In genomic region chr8:10665821-10666283, GRCm38 (mm10) we compare ENCODE assay signal across 11 mouse cellular contexts.
A peak's percentile ranks its signal among the peaks of the same experiment; 100 is the strongest.
DNase-seq lines count a peak whose midpoint lies in the region; ATAC-seq and TF ChIP-seq lines count a peak whose summit lies in the region.
"Had no signal": no experiment of that assay in that cellular context is flagged by ENCODE, and none has a peak within 500 bp of the region (broad histone marks: within the 10 kb centered on the region; RNA-seq: fewer than 3 reads in every experiment).

No protein-coding gene starts in this region.

- in situ Hi-C loops in ES-E14 (cut with MboI; ENCODE audit: low sequenced_read_pairs in 2 of 2, unreplicated experiment in 2 of 2) = no loop called here

- H3K4me3 ChIP-seq in kidney, postnatal 0 days (replicated peaks; ENCODE audit: low read depth, low read length) = no peak overlapping the region
- no peak overlapping the region for H3K4me3 ChIP-seq in ES-E14 (ENCODE audit: insufficient read depth in 1 of 2, low read depth in 1 of 2, low read length in 2 of 2, poor library complexity in 1 of 2, severe bottlenecking in 1 of 2)
- H3K4me3 ChIP-seq in forebrain, embryonic 14.5 days (ENCODE audit: low read depth, low read length) = no peak overlapping the region
- H3K4me3 ChIP-seq in midbrain, embryonic 14.5 days (replicated peaks; ENCODE audit: low read depth, low read length) = no peak overlapping the region
- H3K4me3 ChIP-seq in kidney, embryonic 14.5 days (ENCODE audit: low read length) = no peak overlapping the region
- H3K4me3 ChIP-seq: limb, embryonic 13.5 days had no signal

- peak overlapping the region; percentile 63 for H3K27ac ChIP-seq in kidney, postnatal 0 days
- H3K27ac ChIP-seq in ES-E14 (ENCODE audit: insufficient read depth, low read depth, low read length, poor library complexity, severe bottlenecking) = no peak overlapping the region; the same call in 1 of the 2 replicates
- no peak overlapping the region for H3K27ac ChIP-seq in forebrain, embryonic 14.5 days (ENCODE audit: low read depth, low read length)
- H3K27ac ChIP-seq in midbrain, embryonic 14.5 days (replicated peaks; ENCODE audit: low read depth, low read length) = no peak overlapping the region
- H3K27ac ChIP-seq in kidney, embryonic 14.5 days (ENCODE audit: low read depth, low read length) = no peak overlapping the region
- H3K27ac ChIP-seq: limb, embryonic 13.5 days; macrophage had no signal

- no peak for TF ChIP-seq CTCF in kidney, postnatal 0 days (IDR thresholded peaks at IDR 0.05; ENCODE audit: low read depth)

- H3K9me3 ChIP-seq in kidney, postnatal 0 days (replicated peaks; ENCODE audit: low read length) = no peaks in the 10 kb centered on the region
- H3K9me3 ChIP-seq in ES-E14 (ENCODE audit: control insufficient read depth, insufficient read depth, low read depth, low read length) = no peaks in the 10 kb centered on the region
- H3K9me3 ChIP-seq in forebrain, embryonic 14.5 days (replicated peaks; ENCODE audit: control insufficient read depth, low read length) = no peaks in the 10 kb centered on the region
- no peaks in the 10 kb centered on the region for H3K9me3 ChIP-seq in midbrain, embryonic 14.5 days (ENCODE audit: control insufficient read depth, low read length)
- no peaks in the 10 kb centered on the region for H3K9me3 ChIP-seq in kidney, embryonic 14.5 days (ENCODE audit: control insufficient read depth, low read length)
- H3K9me3 ChIP-seq: limb, embryonic 13.5 days had no signal

- no peak overlapping the region for H3K9ac ChIP-seq in kidney, postnatal 0 days (ENCODE audit: low read depth, low read length)
- no peak overlapping the region for H3K9ac ChIP-seq in ES-E14 (ENCODE audit: insufficient read depth, low read depth, low read length, poor library complexity, severe bottlenecking)
- no peak overlapping the region for H3K9ac ChIP-seq in forebrain, embryonic 14.5 days (ENCODE audit: low read length)
- H3K9ac ChIP-seq in midbrain, embryonic 14.5 days (replicated peaks; ENCODE audit: low read length) = no peak overlapping the region
- H3K9ac ChIP-seq in kidney, embryonic 14.5 days (ENCODE audit: low read depth, low read length) = no peak overlapping the region
- H3K9ac ChIP-seq: limb, embryonic 13.5 days had no signal

- DNase-seq in kidney, postnatal 0 days (ENCODE audit: low spot score) = peak; percentile 14
- DNase-seq in kidney, postnatal 10 days = no peak
- peak; percentile 66 for DNase-seq in ES-E14 (ENCODE audit: low read depth, low spot score)
- peak; percentile 79 for DNase-seq in forebrain, embryonic 14.5 days (ENCODE audit: low spot score)
- DNase-seq in midbrain, embryonic 14.5 days = peak; percentile 45
- no peak for DNase-seq in layer of hippocampus, adult 18-20 months (ENCODE audit: low spot score in 2 of 2)
- DNase-seq in left cerebral cortex, adult 8-10 months (ENCODE audit: low spot score in 2 of 2) = no peak
- DNase-seq: adrenal gland, postnatal 10 days had no signal

- no peaks in the 10 kb centered on the region for H3K27me3 ChIP-seq in kidney, postnatal 0 days (ENCODE audit: insufficient read depth, low read length)
- no peaks in the 10 kb centered on the region for H3K27me3 ChIP-seq in forebrain, embryonic 14.5 days (replicated peaks; ENCODE audit: control insufficient read depth, insufficient read depth, low read length)
- no peaks in the 10 kb centered on the region for H3K27me3 ChIP-seq in midbrain, embryonic 14.5 days (ENCODE audit: control insufficient read depth, insufficient read depth, low read length)
- H3K27me3 ChIP-seq in kidney, embryonic 14.5 days (ENCODE audit: control insufficient read depth, insufficient read depth, low read length) = no peaks in the 10 kb centered on the region
- H3K27me3 ChIP-seq: limb, embryonic 13.5 days had no signal

- ATAC-seq in kidney, postnatal 0 days (replicated peaks; ENCODE audit: low FRiP score, low read depth) = no peak
- peak; percentile 75 for ATAC-seq in forebrain, embryonic 14.5 days
- ATAC-seq in midbrain, embryonic 14.5 days (ENCODE audit: low FRiP score, low TSS enrichment) = no peak
- no peak for ATAC-seq in kidney, embryonic 14.5 days (ENCODE audit: low FRiP score, low TSS enrichment)

- H3K36me3 ChIP-seq in kidney, postnatal 0 days (ENCODE audit: insufficient read depth, low read length) = no peaks in the 10 kb centered on the region
- H3K36me3 ChIP-seq in ES-E14 (ENCODE audit: control insufficient read depth, insufficient read depth, low read length, poor library complexity, severe bottlenecking) = peaks cover 3% of the 10 kb centered on the region; the same call in 1 of the 2 replicates
- no peaks in the 10 kb centered on the region for H3K36me3 ChIP-seq in forebrain, embryonic 14.5 days (ENCODE audit: control insufficient read depth, insufficient read depth, low read length)
- H3K36me3 ChIP-seq in midbrain, embryonic 14.5 days (ENCODE audit: control insufficient read depth, insufficient read depth, low read length) = no peaks in the 10 kb centered on the region
- no peaks in the 10 kb centered on the region for H3K36me3 ChIP-seq in kidney, embryonic 14.5 days (ENCODE audit: control insufficient read depth, insufficient read depth, low read length)
- H3K36me3 ChIP-seq: limb, embryonic 13.5 days had no signal

- H3K4me2 ChIP-seq in kidney, postnatal 0 days (ENCODE audit: low read length) = no peak overlapping the region
- no peak overlapping the region for H3K4me2 ChIP-seq in forebrain, embryonic 14.5 days (ENCODE audit: low read length)
- no peak overlapping the region for H3K4me2 ChIP-seq in midbrain, embryonic 14.5 days (ENCODE audit: low read length)
- no peak overlapping the region for H3K4me2 ChIP-seq in kidney, embryonic 14.5 days (replicated peaks; ENCODE audit: low read depth, low read length)
- H3K4me2 ChIP-seq: limb, embryonic 13.5 days had no signal

- 39% methylated on average over 4 of the region's 4 CpGs for WGBS in kidney, postnatal 0 days
- WGBS in forebrain, embryonic 14.5 days = 2% methylated on average over 4 of the region's 4 CpGs
- WGBS in midbrain, embryonic 14.5 days = 9% methylated on average over 4 of the region's 4 CpGs
- WGBS in kidney, embryonic 14.5 days = 39% methylated on average over 4 of the region's 4 CpGs

- H3K4me1 ChIP-seq in kidney, postnatal 0 days (replicated peaks; ENCODE audit: insufficient read depth, low read length) = peaks cover 6% of the 10 kb centered on the region; the same call in 1 of the 2 replicates
- H3K4me1 ChIP-seq in ES-E14 (ENCODE audit: control insufficient read depth in 2 of 2, insufficient read depth in 2 of 2, low read length in 2 of 2, poor library complexity in 1 of 2) = peaks cover 5 to 12% of the 10 kb centered on the region in 2 experiments; a peak in 3 of 4 replicates
- peaks cover 24% of the 10 kb centered on the region for H3K4me1 ChIP-seq in forebrain, embryonic 14.5 days (ENCODE audit: control insufficient read depth, insufficient read depth, low read length)
- peaks cover 21% of the 10 kb centered on the region for H3K4me1 ChIP-seq in midbrain, embryonic 14.5 days (ENCODE audit: control insufficient read depth, insufficient read depth, low read length)
- no peaks in the 10 kb centered on the region; the same call in 1 of the 2 replicates for H3K4me1 ChIP-seq in kidney, embryonic 14.5 days (ENCODE audit: control insufficient read depth, insufficient read depth, low read length)

TF ChIP-seq in ES-E14, 5 proteins besides CTCF, POLR2A, EP300 and RAD21:
- no peak for TF ChIP-seq CHD2 (IDR thresholded peaks at IDR 0.05; ENCODE audit: low read depth, low read length)
- no peak for TF ChIP-seq HCFC1 (IDR thresholded peaks at IDR 0.05; ENCODE audit: borderline replicate concordance, insufficient read depth, low read length)
- TF ChIP-seq MAFK (IDR thresholded peaks at IDR 0.05; ENCODE audit: insufficient read depth, low read depth, low read length) = no peak
- TF ChIP-seq ZNF384 (IDR thresholded peaks at IDR 0.05; ENCODE audit: low read depth, low read length) = no peak
- TF ChIP-seq ZC3H11A (IDR thresholded peaks at IDR 0.05; ENCODE audit: borderline replicate concordance, low read depth, low read length) = no peak

Comparison
In these comparisons a context has a peak if more than half of its experiments do, and no peak if none do; other contexts are left out.
1. DNase-seq: peak in kidney, postnatal 0 days (single experiment), ES-E14 (single experiment), forebrain, embryonic 14.5 days (single experiment) and midbrain, embryonic 14.5 days (single experiment); none in kidney, postnatal 10 days (single experiment), layer of hippocampus, adult 18-20 months (0 of 2) and left cerebral cortex, adult 8-10 months (0 of 2).